Mouse (Mus musculus) monocyte, adult 5-6 weeks (primary cell): ENCODE measurements around the gene Nxn. TPM values are rescaled to one million over a fixed set of nuclear protein-coding genes. Genes with fewer than 3 reads are reported as not detected.

Experiments used
- ATAC-seq: fragments of 153-309, 156-312 bp; replicated peaks from 2 replicates; pipeline ENCODE4 v1.8.0; 2017; ENCODE audit warnings: mild to moderate bottlenecking; ENCODE audit not compliant: low TSS enrichment, insufficient number of reproducible peaks, severe bottlenecking, poor library complexity, low FRiP score
- total RNA-seq: library from RNA; stranded (forward); fragments of 200-1000, 200-491, 200-594 nt; gene quantifications from 3 replicates; pipeline ENCODE4 v1.2.3, GENCODE M21; 2017

Nxn gene
- total RNA-seq, 1 experiment from 2014 or later: 1.9 TPM

GRCm38 (mm10) chr11:76372534-76372933 lies 26.4 kb downstream of the Nxn start:
- no peak for ATAC-seq

GRCm38 (mm10) chr11:76372120-76372519 lies 26.8 kb downstream of the Nxn start:
- no peak for ATAC-seq

GRCm38 (mm10) chr11:76370491-76370890 lies 28.4 kb downstream of the Nxn start:
- no peak for ATAC-seq

GRCm38 (mm10) chr11:76366720-76367119 lies 32.2 kb downstream of the Nxn start:
- ATAC-seq: no peak

GRCm38 (mm10) chr11:76364038-76364437 lies 34.9 kb downstream of the Nxn start:
- ATAC-seq: no peak

- ATAC-seq: no peak
These were observed 35.3 kb downstream of the Nxn start for GRCm38 (mm10) chr11:76363636-76364035.

- no peak for ATAC-seq
These were observed 35.8 kb downstream of the Nxn start for GRCm38 (mm10) chr11:76363178-76363577.

GRCm38 (mm10) chr11:76361422-76361821 lies 37.5 kb downstream of the Nxn start:
- no peak for ATAC-seq

GRCm38 (mm10) chr11:76360255-76360654 lies 38.7 kb downstream of the Nxn start:
- ATAC-seq: no peak

GRCm38 (mm10) chr11:76358628-76359320 lies 40.2 kb downstream of the Nxn start:
- no peak for ATAC-seq

GRCm38 (mm10) chr11:76357464-76357863 lies 41.5 kb downstream of the Nxn start:
- ATAC-seq: no peak

GRCm38 (mm10) chr11:76356091-76356490 lies 42.8 kb downstream of the Nxn start:
- ATAC-seq: no peak

- ATAC-seq: no peak
These were observed 43.5 kb downstream of the Nxn start for GRCm38 (mm10) chr11:76355425-76355824.

- no peak for ATAC-seq
These were observed 45.9 kb downstream of the Nxn start for GRCm38 (mm10) chr11:76352861-76353558.

- no peak for ATAC-seq
These were observed 47.3 kb downstream of the Nxn start for GRCm38 (mm10) chr11:76351624-76352011.

- no peak for ATAC-seq
These were observed 47.9 kb downstream of the Nxn start for GRCm38 (mm10) chr11:76350931-76351623.

- no peak for ATAC-seq
These were observed 49.1 kb downstream of the Nxn start for GRCm38 (mm10) chr11:76349833-76350232.

- no peak for ATAC-seq
These were observed 51.4 kb downstream of the Nxn start for GRCm38 (mm10) chr11:76347589-76347988.

GRCm38 (mm10) chr11:76343031-76343430 lies 55.9 kb downstream of the Nxn start:
- ATAC-seq: no peak
